Mouse (Mus musculus) testis, adult 2 months (tissue): ENCODE data around the gene Acy3. TPM values are rescaled to one million over a fixed set of nuclear protein-coding genes. Genes with fewer than 3 reads are reported as not detected.

ENCODE experiments used
- H3K27ac ChIP-seq: fragments of 200-500 bp; 2 replicates; pipeline ENCODE4 v1.5.1; 2012; ENCODE audit warnings: low read depth, low read length; ENCODE audit not compliant: control insufficient read depth, insufficient read depth
- H3K27me3 ChIP-seq: fragments of 200-500 bp; 2 replicates; pipeline ENCODE4 v1.6.1; 2012; ENCODE audit warnings: mild to moderate bottlenecking, low read length, moderate library complexity; ENCODE audit not compliant: control insufficient read depth, insufficient read depth
- H3K36me3 ChIP-seq: fragments of 200-500 bp; 2 replicates; pipeline ENCODE4 v1.6.1; 2012; ENCODE audit warnings: mild to moderate bottlenecking, low read length; ENCODE audit not compliant: control insufficient read depth, insufficient read depth
- H3K4me1 ChIP-seq: fragments of 200-500 bp; 2 replicates; pipeline ENCODE4 v1.6.1; 2012; ENCODE audit warnings: low read length; ENCODE audit not compliant: control insufficient read depth, insufficient read depth
- H3K4me3 ChIP-seq: fragments of 200-500 bp; 2 replicates; pipeline ENCODE4 v1.5.1; 2012; ENCODE audit warnings: low read depth, mild to moderate bottlenecking, low read length, moderate library complexity, mixed read lengths; ENCODE audit not compliant: control insufficient read depth
- CTCF ChIP-seq: fragments of 200-500 bp; IDR thresholded peaks from 2 replicates; pipeline ENCODE4 v1.5.1; 2012; ENCODE audit warnings: low read depth, mild to moderate bottlenecking, inconsistent platforms, low read length, moderate library complexity; ENCODE audit not compliant: control insufficient read depth, insufficient read depth, insufficient replicate concordance
- POLR2A ChIP-seq: fragments of 200-500 bp; IDR thresholded peaks from 2 replicates; pipeline ENCODE4 v1.6.1; 2012; ENCODE audit warnings: low read depth, mild to moderate bottlenecking, inconsistent platforms, low read length, moderate library complexity; ENCODE audit not compliant: control insufficient read depth
- polyA plus RNA-seq: library from polyadenylated mRNA; depleted of rRNA; stranded (reverse); fragments of >200 nt; gene quantifications from 2 replicates; pipeline ENCODE4 v1.2.3, GENCODE M21; 2012

Acy3 gene
- polyA plus RNA-seq, 1 experiment: 14.9 TPM

- Histone ChIP-seq H3K4me1 (peaks cover 7% of the 10 kb centered on the region), H3K27me3 (no peaks in the 10 kb centered on the region), H3K36me3 (no peaks in the 10 kb centered on the region), H3K4me3 (no peak overlapping the region), H3K27ac (no peak overlapping the region)
- TF ChIP-seq CTCF: no peak
- TF ChIP-seq POLR2A: no peak
Observed at GRCm38 (mm10) chr19:4015635-4016034, 29.3 kb downstream of the Acy3 start.

GRCm38 (mm10) chr19:4017921-4018587 lies 31.7 kb downstream of the Acy3 start:
- Histone ChIP-seq H3K27ac (peak overlapping the region; percentile 57), H3K4me3 (no peak overlapping the region), H3K27me3 (no peaks in the 10 kb centered on the region), H3K36me3 (no peaks in the 10 kb centered on the region), H3K4me1 (peaks cover 1% of the 10 kb centered on the region)
- TF ChIP-seq POLR2A (no peak), CTCF (no peak)

- TF ChIP-seq CTCF (peak; percentile 55), POLR2A (no peak)
- Histone ChIP-seq H3K27ac (peak overlapping the region; percentile 15; the same call in 1 of the 2 replicates), H3K4me1 (no peaks in the 10 kb centered on the region), H3K36me3 (no peaks in the 10 kb centered on the region), H3K27me3 (no peaks in the 10 kb centered on the region), H3K4me3 (no peak overlapping the region)
Observed at GRCm38 (mm10) chr19:4018743-4019583, 32.6 kb downstream of the Acy3 start.

- H3K27me3 ChIP-seq: no peaks in the 10 kb centered on the region
- no peak overlapping the region for H3K27ac ChIP-seq
- H3K36me3 ChIP-seq: no peaks in the 10 kb centered on the region
- H3K4me3 ChIP-seq: no peak overlapping the region
- no peak for TF ChIP-seq POLR2A
- no peak for TF ChIP-seq CTCF
- H3K4me1 ChIP-seq: no peaks in the 10 kb centered on the region
Observed at GRCm38 (mm10) chr19:4023185-4023584, 36.8 kb downstream of the Acy3 start.

- peaks cover 1% of the 10 kb centered on the region; the same call in 1 of the 2 replicates for H3K4me1 ChIP-seq
- no peaks in the 10 kb centered on the region for H3K27me3 ChIP-seq
- H3K4me3 ChIP-seq: no peak overlapping the region
- no peak for TF ChIP-seq CTCF
- no peak for TF ChIP-seq POLR2A
- 0 out of 2 replicates have a peak overlapping the region, but pooled peaks have one; percentile 42 for H3K27ac ChIP-seq
- H3K36me3 ChIP-seq: no peaks in the 10 kb centered on the region
Observed at GRCm38 (mm10) chr19:4027576-4027975, 41.2 kb downstream of the Acy3 start.

- Histone ChIP-seq H3K4me3 (no peak overlapping the region), H3K27ac (no peak overlapping the region), H3K27me3 (no peaks in the 10 kb centered on the region), H3K36me3 (no peaks in the 10 kb centered on the region), H3K4me1 (peaks cover 5% of the 10 kb centered on the region; the same call in 1 of the 2 replicates)
- TF ChIP-seq POLR2A (no peak), CTCF (no peak)
Observed at GRCm38 (mm10) chr19:4032668-4033067, 46.3 kb downstream of the Acy3 start.

- Histone ChIP-seq H3K36me3 (no peaks in the 10 kb centered on the region), H3K4me1 (peaks cover 7% of the 10 kb centered on the region; the same call in 1 of the 2 replicates), H3K4me3 (no peak overlapping the region), H3K27me3 (no peaks in the 10 kb centered on the region), H3K27ac (peak overlapping the region; percentile 13; the same call in 1 of the 2 replicates)
- no peak for TF ChIP-seq CTCF
- TF ChIP-seq POLR2A: no peak
Observed at GRCm38 (mm10) chr19:4033298-4033697, 46.9 kb downstream of the Acy3 start.
